Mouse (Mus musculus) heart, postnatal 0 days (tissue): ENCODE measurements around the gene Mrpl24.

Experiments
- CTCF ChIP-seq: IDR thresholded peaks from 2 replicates; pipeline ENCODE4 v1.5.1; 2016; ENCODE audit warnings: antibody characterized with exemption, control low read depth, low read depth
- EP300 ChIP-seq: IDR thresholded peaks from 2 replicates; pipeline ENCODE4 v1.6.1; 2016; ENCODE audit warnings: antibody characterized with exemption, low read depth

- TF ChIP-seq CTCF = peak; percentile 30
- peak; percentile 48; the same call in 1 of the 2 replicates for TF ChIP-seq EP300
These were observed 13.3 kb upstream of the Mrpl24 start, which contains the start of gene Hdgf for GRCm38 (mm10) chr3:87905880-87906485.
